Mouse (Mus musculus): ENCODE data around the gene Pdzd3. TPM values are rescaled to one million over a fixed set of nuclear protein-coding genes. Genes with fewer than 3 reads are reported as not detected.
A peak's percentile ranks its signal among the peaks of the same experiment; 100 is the strongest.

The Pdzd3 gene
- polyA plus RNA-seq, 1 experiment from 2014 or later, result not detected

DNA sequence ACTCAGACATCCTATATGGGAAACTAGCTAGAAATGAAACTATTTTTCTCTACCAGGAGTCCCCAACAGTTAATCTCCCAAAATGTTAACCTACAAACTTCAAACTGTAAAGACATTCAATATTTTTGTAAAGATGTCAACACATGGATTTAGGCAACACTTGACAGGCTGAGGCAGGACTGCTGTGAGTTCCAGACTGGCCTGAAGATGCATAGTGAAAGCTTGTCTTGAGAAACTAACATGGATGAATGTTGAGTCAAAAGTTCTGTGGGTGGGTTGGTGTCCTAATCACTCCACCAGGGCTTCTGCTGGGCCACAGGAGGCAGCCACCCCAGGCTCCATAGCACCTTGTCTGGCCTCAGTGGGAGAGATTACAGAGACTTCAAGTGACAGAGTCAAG, 19.7 kb downstream of the Pdzd3 start:
- Histone ChIP-seq H3K27me3 (replicated peaks; ENCODE audit: low read depth, poor library complexity, severe bottlenecking) (no peaks in the 10 kb centered on the region), H3K9me3 (no peaks in the 10 kb centered on the region), H3K4me1 (peaks cover 33% of the 10 kb centered on the region), H3K27ac (replicated peaks) (no peak overlapping the region), H3K36me3 (replicated peaks) (peaks cover 17% of the 10 kb centered on the region), H3K4me3 (peak overlapping the region; percentile 93)
- no peak for DNase-seq (ENCODE audit: low spot score)

DNA sequence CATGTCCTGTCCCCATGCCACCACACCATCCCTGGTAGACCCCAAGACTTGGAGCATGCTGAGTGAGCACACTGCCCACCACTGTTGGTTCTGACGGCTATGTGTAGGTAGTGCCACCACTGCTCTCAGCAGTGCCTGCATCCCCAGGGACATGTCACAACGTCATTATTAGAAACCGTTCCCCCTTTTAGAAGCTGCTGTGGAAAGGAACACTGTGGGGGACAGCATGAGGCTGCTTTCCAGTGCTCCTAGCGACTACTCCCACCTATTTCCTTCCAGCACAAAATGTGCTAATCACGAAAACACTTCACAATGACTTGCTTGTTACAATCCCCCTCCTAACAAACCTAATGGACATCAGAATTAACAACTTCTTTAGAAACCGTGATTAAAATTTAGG, 25.3 kb downstream of the Pdzd3 start:
- H3K4me3 ChIP-seq, result no peak overlapping the region
- H3K27me3 ChIP-seq (replicated peaks; ENCODE audit: low read depth, poor library complexity, severe bottlenecking), result no peaks in the 10 kb centered on the region
- peaks cover 4% of the 10 kb centered on the region for H3K4me1 ChIP-seq
- no peaks in the 10 kb centered on the region for H3K9me3 ChIP-seq
- 79% methylated on average over 6 of the region's 6 CpGs for WGBS
- H3K27ac ChIP-seq (replicated peaks), result no peak overlapping the region
- H3K36me3 ChIP-seq (replicated peaks), result peaks cover 31% of the 10 kb centered on the region
- no peak for DNase-seq (ENCODE audit: low spot score)

DNA sequence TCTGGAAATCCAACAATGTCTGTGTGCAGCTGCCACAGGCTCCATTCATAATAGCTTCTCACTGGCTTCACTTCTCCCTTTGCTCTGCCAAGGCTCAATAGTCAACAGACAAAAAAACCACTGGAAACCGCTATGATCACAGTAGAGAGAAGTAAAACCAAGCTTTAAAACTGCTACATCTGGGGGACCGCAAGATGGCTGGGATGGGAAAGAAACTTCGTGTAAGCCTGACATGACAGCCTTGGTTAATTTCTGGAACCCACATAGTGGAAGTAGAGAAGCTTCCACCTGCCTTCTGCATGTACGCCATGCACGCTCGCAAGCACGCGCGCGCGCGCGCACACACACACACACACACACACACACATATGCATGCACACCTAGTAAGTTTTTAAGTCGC, 37.7 kb downstream of the Pdzd3 start:
- Histone ChIP-seq H3K4me1 (no peaks in the 10 kb centered on the region), H3K9me3 (peaks cover 4% of the 10 kb centered on the region; the same call in 1 of the 2 replicates), H3K27ac (replicated peaks) (no peak overlapping the region), H3K36me3 (replicated peaks) (peaks cover 39% of the 10 kb centered on the region), H3K27me3 (replicated peaks; ENCODE audit: low read depth, poor library complexity, severe bottlenecking) (no peaks in the 10 kb centered on the region), H3K4me3 (no peak overlapping the region)
- no peak for DNase-seq (ENCODE audit: low spot score)
- WGBS, result 96% methylated on average over 14 of the region's 14 CpGs

DNA sequence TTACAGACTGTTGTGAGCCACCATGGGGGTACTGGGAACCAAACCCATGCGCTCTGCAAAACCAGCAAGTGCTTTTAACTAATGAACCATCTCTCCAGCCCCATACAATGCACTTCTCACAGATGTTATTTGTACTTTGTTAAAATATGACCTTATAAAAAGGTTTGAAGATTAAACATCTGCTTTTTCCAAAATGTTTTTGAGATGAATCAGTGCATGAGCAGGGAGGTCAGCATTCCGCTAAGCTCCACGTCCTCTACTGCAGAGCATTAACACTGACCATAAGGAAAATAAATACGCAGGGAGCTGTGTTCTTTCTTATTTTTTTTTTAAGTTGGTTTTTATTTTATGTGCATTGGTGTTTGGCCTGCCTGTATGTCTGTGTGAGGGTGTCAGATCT, 38.9 kb downstream of the Pdzd3 start:
- WGBS, result 97% methylated on average over 4 of the region's 4 CpGs
- H3K4me1 ChIP-seq, result no peaks in the 10 kb centered on the region
- no peak for DNase-seq (ENCODE audit: low spot score)
- no peak overlapping the region for H3K27ac ChIP-seq (replicated peaks)
- H3K27me3 ChIP-seq (replicated peaks; ENCODE audit: low read depth, poor library complexity, severe bottlenecking), result no peaks in the 10 kb centered on the region
- no peak overlapping the region for H3K4me3 ChIP-seq
- peaks cover 39% of the 10 kb centered on the region for H3K36me3 ChIP-seq (replicated peaks)
- peaks cover 4% of the 10 kb centered on the region; the same call in 1 of the 2 replicates for H3K9me3 ChIP-seq

DNA sequence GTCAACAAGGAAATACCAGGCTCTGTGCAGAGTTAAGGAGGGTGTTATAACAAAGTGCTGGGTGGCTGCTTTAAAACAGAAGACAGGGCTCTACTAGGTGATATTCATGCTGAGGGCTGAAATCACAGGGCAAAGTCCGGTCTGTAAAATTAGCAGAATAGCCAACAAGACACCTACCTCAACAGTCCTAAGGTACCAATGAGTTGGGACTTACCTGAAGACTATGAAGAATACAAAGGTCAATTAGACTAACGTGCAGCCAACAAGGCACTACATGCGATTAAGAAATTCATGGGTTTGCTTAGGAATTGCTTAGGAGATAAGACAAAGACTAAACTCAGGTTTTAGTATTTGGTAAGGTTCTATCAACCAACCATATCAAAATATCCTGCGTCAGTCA, 41.9 kb downstream of the Pdzd3 start:
- Histone ChIP-seq H3K9me3 (peaks cover 4% of the 10 kb centered on the region; the same call in 1 of the 2 replicates), H3K27me3 (replicated peaks; ENCODE audit: low read depth, poor library complexity, severe bottlenecking) (no peaks in the 10 kb centered on the region), H3K4me3 (no peak overlapping the region), H3K36me3 (replicated peaks) (peaks cover 49% of the 10 kb centered on the region), H3K4me1 (no peaks in the 10 kb centered on the region), H3K27ac (replicated peaks) (no peak overlapping the region)
- 92% methylated on average over 4 of the region's 4 CpGs for WGBS
- no peak for DNase-seq (ENCODE audit: low spot score)

DNA sequence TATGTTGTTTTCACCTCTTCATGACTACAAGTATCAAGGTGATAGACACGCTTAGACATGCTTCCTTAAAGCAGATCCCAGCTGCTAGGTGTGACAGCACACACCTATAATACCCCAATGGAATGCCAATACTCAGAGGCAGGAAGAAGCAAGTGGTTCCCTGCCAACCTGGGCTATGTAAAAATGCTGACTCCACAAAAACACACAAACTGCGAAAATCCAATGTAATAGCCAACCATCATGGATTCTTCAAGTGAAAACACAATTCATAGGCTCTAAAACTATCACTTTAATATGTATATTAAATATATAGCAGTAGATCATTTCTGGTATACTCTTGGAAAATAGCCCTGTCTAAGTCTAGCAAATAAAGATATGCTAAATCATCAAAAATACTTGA, 43.4 kb downstream of the Pdzd3 start:
- no peak for DNase-seq (ENCODE audit: low spot score)
- WGBS, result 96% methylated on average over 2 of the region's 2 CpGs
- Histone ChIP-seq H3K9me3 (no peaks in the 10 kb centered on the region; the same call in 1 of the 2 replicates), H3K4me1 (no peaks in the 10 kb centered on the region), H3K4me3 (no peak overlapping the region), H3K27me3 (replicated peaks; ENCODE audit: low read depth, poor library complexity, severe bottlenecking) (no peaks in the 10 kb centered on the region), H3K36me3 (replicated peaks) (peaks cover 39% of the 10 kb centered on the region), H3K27ac (replicated peaks) (no peak overlapping the region)

DNA sequence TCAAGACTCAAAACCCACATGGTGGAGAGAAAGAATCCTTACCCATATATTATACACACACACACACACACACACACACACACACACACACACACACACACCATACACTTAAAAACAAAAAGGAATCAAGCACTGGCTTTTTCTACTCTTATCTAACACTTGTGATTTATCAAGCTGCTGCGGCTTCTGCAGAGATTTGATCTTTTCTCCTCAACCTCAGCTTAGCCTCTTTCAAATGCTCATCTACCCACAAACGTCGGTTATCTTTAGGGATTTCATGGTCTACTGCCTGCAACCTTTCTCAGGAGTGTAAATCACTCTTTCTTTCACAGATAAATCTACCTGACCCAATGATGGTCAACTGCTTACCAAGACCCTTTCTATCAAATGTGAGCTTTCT, 50.8 kb downstream of the Pdzd3 start:
- no peaks in the 10 kb centered on the region for H3K27me3 ChIP-seq (replicated peaks; ENCODE audit: low read depth, poor library complexity, severe bottlenecking)
- no peaks in the 10 kb centered on the region for H3K9me3 ChIP-seq
- no peak overlapping the region for H3K27ac ChIP-seq (replicated peaks)
- peaks cover 68% of the 10 kb centered on the region for H3K36me3 ChIP-seq (replicated peaks)
- H3K4me3 ChIP-seq, result no peak overlapping the region
- no peak for DNase-seq (ENCODE audit: low spot score)
- whole genome bisulfite sequencing, result 82% methylated on average over 3 of the region's 3 CpGs
- no peaks in the 10 kb centered on the region for H3K4me1 ChIP-seq

DNA sequence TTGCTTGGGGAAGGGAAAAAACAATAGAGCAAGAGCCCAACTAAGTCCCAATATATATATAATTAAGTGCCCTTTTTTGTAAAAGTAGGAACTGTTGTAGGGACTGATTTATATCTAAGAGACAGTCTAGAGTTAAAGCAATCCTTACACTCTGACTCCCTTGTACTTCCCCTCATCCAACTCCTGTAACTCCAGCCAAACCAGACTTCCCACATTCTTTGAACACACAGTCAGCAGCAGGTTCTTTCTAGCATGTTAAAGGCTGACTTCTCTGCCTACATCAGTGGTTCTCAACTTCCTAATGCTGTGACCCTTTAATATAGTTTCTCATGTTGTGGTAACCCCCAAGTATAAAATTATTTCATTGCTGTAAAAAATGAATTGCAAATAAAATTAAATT, 51.7 kb downstream of the Pdzd3 start:
- no peak overlapping the region for H3K27ac ChIP-seq (replicated peaks)
- DNase-seq (ENCODE audit: low spot score), result no peak
- H3K4me3 ChIP-seq, result no peak overlapping the region
- no peaks in the 10 kb centered on the region for H3K4me1 ChIP-seq
- no peaks in the 10 kb centered on the region for H3K9me3 ChIP-seq
- H3K36me3 ChIP-seq (replicated peaks), result peaks cover 75% of the 10 kb centered on the region
- no peaks in the 10 kb centered on the region for H3K27me3 ChIP-seq (replicated peaks; ENCODE audit: low read depth, poor library complexity, severe bottlenecking)

DNA sequence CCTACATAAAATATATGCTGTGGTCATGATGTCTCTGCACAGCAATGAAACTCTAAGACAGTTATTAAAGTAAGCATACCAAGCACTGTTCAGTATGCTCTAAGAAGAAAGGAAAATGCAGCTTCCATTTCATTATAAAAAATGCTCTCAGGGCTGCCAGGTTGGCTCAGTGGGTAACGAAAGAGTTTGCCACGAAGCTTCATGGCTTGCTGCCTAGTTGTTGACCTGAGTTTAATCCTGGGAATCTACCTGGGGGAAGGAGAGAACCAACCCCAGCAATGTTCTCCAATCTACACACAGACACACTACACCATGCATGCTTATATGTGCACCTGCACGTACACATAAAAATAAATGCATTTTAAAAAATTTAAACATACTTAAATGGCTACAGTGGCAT, 52.1 kb downstream of the Pdzd3 start:
- Histone ChIP-seq H3K9me3 (no peaks in the 10 kb centered on the region), H3K36me3 (replicated peaks) (peaks cover 75% of the 10 kb centered on the region), H3K4me1 (no peaks in the 10 kb centered on the region), H3K27ac (replicated peaks) (no peak overlapping the region), H3K4me3 (no peak overlapping the region), H3K27me3 (replicated peaks; ENCODE audit: low read depth, poor library complexity, severe bottlenecking) (no peaks in the 10 kb centered on the region)
- DNase-seq (ENCODE audit: low spot score), result no peak
- WGBS, result 88% methylated on average over 3 of the region's 3 CpGs

Other genes starting within 250 kb of the Pdzd3 start
- gene Thy1, start 208.1 kb downstream of the Pdzd3 start, polyA plus RNA-seq (2016; fragmentation: Nextera tagmentation; extraction: Ambion mirVana), result 0.39 and 0.41 TPM in 2 replicates
- gene Usp2, start 184.4 kb downstream of the Pdzd3 start, polyA plus RNA-seq (2016; fragmentation: Nextera tagmentation; extraction: Ambion mirVana), result 10.7 and 12.0 TPM in 2 replicates
- gene Mfrp, start 149.7 kb downstream of the Pdzd3 start, polyA plus RNA-seq (2016; fragmentation: Nextera tagmentation; extraction: Ambion mirVana), result 0.09 and 0.12 TPM in 2 replicates
- gene C1qtnf5, start 144.2 kb downstream of the Pdzd3 start, polyA plus RNA-seq (2016; fragmentation: Nextera tagmentation; extraction: Ambion mirVana), result 0.27 and 0.75 TPM in 2 replicates
- 0.31 and 0.49 TPM in 2 replicates for gene Gm49380, start 138.0 kb downstream of the Pdzd3 start, polyA plus RNA-seq (2016; fragmentation: Nextera tagmentation; extraction: Ambion mirVana)
- gene Rnf26, start 138.0 kb downstream of the Pdzd3 start, polyA plus RNA-seq (2016; fragmentation: Nextera tagmentation; extraction: Ambion mirVana), result 80.1 and 80.9 TPM in 2 replicates
- 11.2 and 12.3 TPM in 2 replicates for gene Mcam, start 117.0 kb downstream of the Pdzd3 start, polyA plus RNA-seq (2016; fragmentation: Nextera tagmentation; extraction: Ambion mirVana)
- gene Cbl, start 17.4 kb downstream of the Pdzd3 start, polyA plus RNA-seq (2016; fragmentation: Nextera tagmentation; extraction: Ambion mirVana), result 25.4 and 25.5 TPM in 2 replicates
- not detected in 2 replicates for gene Ccdc153, start 10.8 kb downstream of the Pdzd3 start, polyA plus RNA-seq (2016; fragmentation: Nextera tagmentation; extraction: Ambion mirVana)
- 1.9 and 2.4 TPM in 2 replicates for gene Nlrx1, start 17.1 kb upstream of the Pdzd3 start, polyA plus RNA-seq (2016; fragmentation: Nextera tagmentation; extraction: Ambion mirVana)
- gene Abcg4, start 37.1 kb upstream of the Pdzd3 start, polyA plus RNA-seq (2016; fragmentation: Nextera tagmentation; extraction: Ambion mirVana), result 2.6 and 3.1 TPM in 2 replicates
- gene Hinfp, start 54.2 kb upstream of the Pdzd3 start, polyA plus RNA-seq (2016; fragmentation: Nextera tagmentation; extraction: Ambion mirVana), result 29.6 and 31.4 TPM in 2 replicates
- 6.8 and 7.8 TPM in 2 replicates for gene C2cd2l, start 68.8 kb upstream of the Pdzd3 start, polyA plus RNA-seq (2016; fragmentation: Nextera tagmentation; extraction: Ambion mirVana)
- 53.8 and 53.9 TPM in 2 replicates for gene Dpagt1, start 74.5 kb upstream of the Pdzd3 start, polyA plus RNA-seq (2016; fragmentation: Nextera tagmentation; extraction: Ambion mirVana)
- gene H2afx, start 83.2 kb upstream of the Pdzd3 start, polyA plus RNA-seq (2016; fragmentation: Nextera tagmentation; extraction: Ambion mirVana), result 601 and 615 TPM in 2 replicates
- gene Hmbs, start 92.8 kb upstream of the Pdzd3 start, polyA plus RNA-seq (2016; fragmentation: Nextera tagmentation; extraction: Ambion mirVana), result 167 and 175 TPM in 2 replicates
- gene Vps11, start 110.2 kb upstream of the Pdzd3 start, polyA plus RNA-seq (2016; fragmentation: Nextera tagmentation; extraction: Ambion mirVana), result 30.7 and 30.9 TPM in 2 replicates
- 43.8 and 46.7 TPM in 2 replicates for gene Hyou1, start 128.0 kb upstream of the Pdzd3 start, polyA plus RNA-seq (2016; fragmentation: Nextera tagmentation; extraction: Ambion mirVana)
- 13.4 and 16.1 TPM in 2 replicates for gene Slc37a4, start 145.4 kb upstream of the Pdzd3 start, polyA plus RNA-seq (2016; fragmentation: Nextera tagmentation; extraction: Ambion mirVana)
- gene Rps25, start 155.7 kb upstream of the Pdzd3 start, polyA plus RNA-seq (2016; fragmentation: Nextera tagmentation; extraction: Ambion mirVana), result 2,417 and 2,419 TPM in 2 replicates
- gene Trappc4, start 156.1 kb upstream of the Pdzd3 start, polyA plus RNA-seq (2016; fragmentation: Nextera tagmentation; extraction: Ambion mirVana), result 178 and 179 TPM in 2 replicates
- 21.6 and 28.4 TPM in 2 replicates for gene Ccdc84, start 167.1 kb upstream of the Pdzd3 start, polyA plus RNA-seq (2016; fragmentation: Nextera tagmentation; extraction: Ambion mirVana)
- gene Foxr1, start 189.7 kb upstream of the Pdzd3 start, polyA plus RNA-seq (2016; fragmentation: Nextera tagmentation; extraction: Ambion mirVana), result not detected in 2 replicates
- 0.41 and 0.59 TPM in 2 replicates for gene Upk2, start 203.5 kb upstream of the Pdzd3 start, polyA plus RNA-seq (2016; fragmentation: Nextera tagmentation; extraction: Ambion mirVana)
- 7.4 and 7.7 TPM in 2 replicates for gene Bcl9l, start 231.4 kb upstream of the Pdzd3 start, polyA plus RNA-seq (2016; fragmentation: Nextera tagmentation; extraction: Ambion mirVana)

Measured in embryonic facial prominence, embryonic 10.5 days (tissue).